Mouse (Mus musculus): Measurements from ENCODE around the gene Tmem8b. TPM values are rescaled to one million over a fixed set of nuclear protein-coding genes. Genes with fewer than 3 reads are reported as not detected.
A peak's percentile ranks its signal among the peaks of the same experiment; 100 is the strongest.

The Tmem8b gene
- polyA plus RNA-seq, 1 experiment from 2014 or later: 16.6 TPM

GRCm38 (mm10) chr4:43636751-43637150 lies 32.0 kb upstream of the Tmem8b start:
- Histone ChIP-seq H3K9me3 (no peaks in the 10 kb centered on the region), H3K36me3 (peaks cover 6% of the 10 kb centered on the region; the same call in 1 of the 2 replicates), H3K4me3 (no peak overlapping the region), H3K4me1 (replicated peaks) (peaks cover 44% of the 10 kb centered on the region), H3K27ac (no peak overlapping the region), H3K9ac (no peak overlapping the region), H3K4me2 (no peak overlapping the region), H3K27me3 (no peaks in the 10 kb centered on the region)
- 82% methylated on average over 6 of the region's 6 CpGs for WGBS
- ATAC-seq (ENCODE audit: low FRiP score): no peak

GRCm38 (mm10) chr4:43640076-43640475 lies 28.7 kb upstream of the Tmem8b start:
- H3K9me3 ChIP-seq: no peaks in the 10 kb centered on the region
- 79% methylated on average over 9 of the region's 9 CpGs for WGBS

GRCm38 (mm10) chr4:43640491-43640890 lies 28.3 kb upstream of the Tmem8b start:
- peaks cover 8% of the 10 kb centered on the region for H3K4me1 ChIP-seq (replicated peaks)
- H3K9ac ChIP-seq: no peak overlapping the region
- H3K9me3 ChIP-seq: no peaks in the 10 kb centered on the region
- H3K27me3 ChIP-seq: no peaks in the 10 kb centered on the region
- H3K36me3 ChIP-seq: peaks cover 36% of the 10 kb centered on the region
- H3K4me3 ChIP-seq: no peak overlapping the region
- WGBS: 84% methylated on average over 6 of the region's 6 CpGs
- no peak overlapping the region for H3K27ac ChIP-seq
- ATAC-seq (ENCODE audit: low FRiP score): no peak
- H3K4me2 ChIP-seq: no peak overlapping the region

More at GRCm38 (mm10) chr4:43640076-43640475, 28.7 kb upstream of the Tmem8b start:
- Histone ChIP-seq H3K4me2 (no peak overlapping the region), H3K27ac (no peak overlapping the region), H3K4me3 (no peak overlapping the region), H3K27me3 (no peaks in the 10 kb centered on the region), H3K4me1 (replicated peaks) (peaks cover 12% of the 10 kb centered on the region), H3K9ac (no peak overlapping the region), H3K36me3 (peaks cover 34% of the 10 kb centered on the region)
- no peak for ATAC-seq (ENCODE audit: low FRiP score)

- 93% methylated on average over 3 of the region's 3 CpGs for WGBS
- H3K4me2 ChIP-seq: no peak overlapping the region
- H3K27me3 ChIP-seq: no peaks in the 10 kb centered on the region
- ATAC-seq (ENCODE audit: low FRiP score): no peak
- H3K9ac ChIP-seq: no peak overlapping the region
- peaks cover 68% of the 10 kb centered on the region for H3K36me3 ChIP-seq
- H3K4me1 ChIP-seq (replicated peaks): peaks cover 15% of the 10 kb centered on the region
- no peak overlapping the region for H3K4me3 ChIP-seq
- no peaks in the 10 kb centered on the region for H3K9me3 ChIP-seq
- H3K27ac ChIP-seq: no peak overlapping the region
Measured at GRCm38 (mm10) chr4:43649783-43650182, 19.0 kb upstream of the Tmem8b start.

- Histone ChIP-seq H3K27me3 (no peaks in the 10 kb centered on the region), H3K9ac (peak overlapping the region; percentile 20; the same call in 1 of the 2 replicates), H3K9me3 (no peaks in the 10 kb centered on the region), H3K4me2 (peak overlapping the region; percentile 51), H3K4me1 (replicated peaks) (peaks cover 31% of the 10 kb centered on the region), H3K4me3 (peak overlapping the region; percentile 33), H3K27ac (peak overlapping the region; percentile 56), H3K36me3 (peaks cover 44% of the 10 kb centered on the region)
- ATAC-seq (ENCODE audit: low FRiP score): no peak
- 89% methylated on average over 4 of the region's 4 CpGs for WGBS
Measured at GRCm38 (mm10) chr4:43652726-43653125, 16.0 kb upstream of the Tmem8b start.

- 12% methylated on average over 24 of the region's 24 CpGs for WGBS
- H3K4me2 ChIP-seq: peak within 1 kb of the TSS; percentile 51
- no peak for ATAC-seq (ENCODE audit: low FRiP score)
- peaks cover 31% of the 10 kb centered on the region for H3K4me1 ChIP-seq (replicated peaks)
- H3K27me3 ChIP-seq: peaks cover 1% of the 10 kb centered on the region; the same call in 1 of the 2 replicates
- H3K36me3 ChIP-seq: peaks cover 37% of the 10 kb centered on the region
- H3K27ac ChIP-seq: peak within 1 kb of the TSS; percentile 56
- H3K4me3 ChIP-seq: peak within 1 kb of the TSS; percentile 33
- H3K9me3 ChIP-seq: no peaks in the 10 kb centered on the region
- H3K9ac ChIP-seq: peak within 1 kb of the TSS; percentile 20; the same call in 1 of the 2 replicates
Measured at GRCm38 (mm10) chr4:43653161-43654015, 15.4 kb upstream of the Tmem8b start, which contains the start of gene Spag8. Gene Spag8 (minus strand): TSS chr4:43653594.

DNA sequence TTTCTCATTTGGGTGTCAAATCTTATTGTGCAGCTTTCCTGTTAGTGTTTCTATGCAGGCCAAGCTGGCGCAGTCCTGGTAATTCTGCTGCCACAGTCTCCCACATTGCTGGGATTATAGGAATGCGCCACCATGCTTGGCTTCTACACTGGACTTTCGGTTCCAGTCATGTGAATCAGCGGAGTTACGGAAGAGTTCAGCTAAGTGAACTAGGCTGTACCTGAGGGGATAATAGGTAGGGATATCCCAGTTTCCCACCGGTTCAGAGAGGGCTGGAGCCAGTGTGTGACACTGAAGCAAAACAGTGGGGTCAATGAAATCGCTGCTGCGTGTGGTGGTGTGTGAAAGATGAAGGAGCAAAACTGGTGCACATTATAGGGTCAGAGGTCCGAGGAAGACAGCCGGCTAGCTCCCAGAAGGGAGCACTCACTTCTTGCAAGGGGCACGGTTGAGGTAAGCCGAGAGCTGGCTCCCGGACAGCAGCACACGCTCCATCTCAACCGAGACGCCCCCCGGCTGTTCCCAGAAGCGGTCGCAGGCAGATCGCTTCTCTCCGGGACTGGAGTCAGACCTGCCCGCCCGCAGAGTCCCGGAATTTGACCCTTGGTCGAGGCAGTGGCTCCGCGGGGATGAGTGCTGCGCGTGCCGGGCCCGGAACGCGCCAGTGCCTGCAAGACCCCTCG lies 13.0 kb upstream of the Tmem8b start:
- WGBS: 6% methylated on average over 34 of the region's 34 CpGs
- peaks cover 18% of the 10 kb centered on the region for H3K36me3 ChIP-seq
- peak overlapping the region; percentile 94 for H3K27ac ChIP-seq
- H3K9me3 ChIP-seq: no peaks in the 10 kb centered on the region
- H3K9ac ChIP-seq: peak overlapping the region; percentile 89
- peak; percentile 0; the same call in 1 of the 2 replicates for ATAC-seq (ENCODE audit: low FRiP score)
- peak overlapping the region; percentile 65 for H3K4me2 ChIP-seq
- peak overlapping the region; percentile 80 for H3K4me3 ChIP-seq
- H3K4me1 ChIP-seq (replicated peaks): peaks cover 31% of the 10 kb centered on the region
- peaks cover 16% of the 10 kb centered on the region for H3K27me3 ChIP-seq

DNA sequence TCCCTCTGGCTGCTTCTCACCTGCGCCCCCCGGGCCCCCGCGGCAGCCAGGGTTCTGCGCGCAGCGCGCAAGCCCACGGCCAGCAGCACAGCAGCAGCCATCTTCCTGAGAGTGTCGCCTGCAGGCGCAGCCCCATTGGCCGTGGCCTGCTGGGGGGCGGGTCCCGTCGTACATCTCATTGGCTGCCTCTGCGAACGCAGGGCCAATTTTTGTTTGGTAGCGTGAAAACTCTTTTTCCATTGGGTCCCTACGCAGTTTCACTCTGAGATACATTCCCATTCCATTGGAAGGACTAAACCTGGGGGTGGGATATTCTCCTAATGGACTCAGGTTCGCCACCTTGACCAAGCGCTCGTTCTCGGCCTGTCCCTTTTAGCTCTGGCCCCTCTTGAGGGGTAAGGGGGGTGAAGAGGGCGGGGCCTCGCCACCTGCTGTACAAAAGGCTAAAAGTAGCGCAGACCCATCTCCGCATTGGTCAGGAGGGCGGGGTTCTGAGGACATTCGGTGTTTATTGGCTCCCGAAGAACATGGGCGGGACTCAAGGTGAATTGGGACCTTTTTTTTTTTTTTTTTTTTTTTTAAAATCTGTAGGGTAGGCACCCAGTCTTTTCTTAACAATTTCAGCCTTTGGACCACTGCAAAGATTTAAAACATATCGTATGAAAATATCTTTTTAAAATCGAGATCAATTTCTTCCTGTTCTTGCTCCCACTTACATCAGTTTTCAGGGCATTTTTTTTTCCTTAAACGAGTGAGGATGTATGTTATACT lies 12.2 kb upstream of the Tmem8b start, which contains the start of gene Hint2:
Hint2 (minus strand) TSS at position 128 of the 771 bp plus-strand sequence.
- H3K4me3 ChIP-seq: peak within 1 kb of the TSS; percentile 80
- H3K27me3 ChIP-seq: peaks cover 23% of the 10 kb centered on the region
- no peaks in the 10 kb centered on the region for H3K9me3 ChIP-seq
- peaks cover 10% of the 10 kb centered on the region for H3K36me3 ChIP-seq
- WGBS: 1% methylated on average over 34 of the region's 34 CpGs
- peaks cover 31% of the 10 kb centered on the region for H3K4me1 ChIP-seq (replicated peaks)
- peak within 1 kb of the TSS; percentile 89 for H3K9ac ChIP-seq
- peak within 1 kb of the TSS; percentile 94 for H3K27ac ChIP-seq
- peak; percentile 98 for ATAC-seq (ENCODE audit: low FRiP score)
- H3K4me2 ChIP-seq: peak within 1 kb of the TSS; percentile 65

DNA sequence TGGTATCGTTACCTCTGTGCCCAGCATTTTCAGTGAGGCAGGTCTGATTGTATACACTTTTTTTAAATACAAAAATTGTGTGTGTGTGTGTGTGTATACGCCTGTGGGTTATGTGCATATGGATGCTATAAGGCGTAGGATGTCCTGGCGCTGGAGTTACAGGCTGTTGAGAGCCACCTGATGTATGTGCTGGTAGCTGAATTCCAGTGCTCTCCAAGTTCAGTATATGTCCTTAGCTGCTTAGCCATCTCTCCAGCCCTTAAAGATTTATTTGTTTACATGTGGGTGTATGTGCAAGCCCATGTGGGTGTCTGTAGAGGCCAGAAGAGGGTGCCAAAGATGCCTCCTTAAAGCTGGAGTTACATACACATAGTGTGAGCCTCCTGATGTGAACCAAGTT lies 11.6 kb upstream of the Tmem8b start:
- Histone ChIP-seq H3K27ac (peak overlapping the region; percentile 20; the same call in 1 of the 2 replicates), H3K4me2 (peak overlapping the region; percentile 45), H3K4me3 (peak overlapping the region; percentile 80), H3K4me1 (replicated peaks) (peaks cover 31% of the 10 kb centered on the region), H3K9me3 (no peaks in the 10 kb centered on the region), H3K27me3 (peaks cover 29% of the 10 kb centered on the region), H3K36me3 (peaks cover 4% of the 10 kb centered on the region), H3K9ac (no peak overlapping the region)
- 63% methylated on average over 4 of the region's 4 CpGs for WGBS
- ATAC-seq (ENCODE audit: low FRiP score): no peak

- H3K4me3 ChIP-seq: no peak overlapping the region
- 24% methylated on average over 4 of the region's 4 CpGs for WGBS
- no peak for ATAC-seq (ENCODE audit: low FRiP score)
- H3K27me3 ChIP-seq: peaks cover 54% of the 10 kb centered on the region
- H3K4me2 ChIP-seq: no peak overlapping the region
- H3K9me3 ChIP-seq: no peaks in the 10 kb centered on the region
- H3K27ac ChIP-seq: no peak overlapping the region
- peaks cover 24% of the 10 kb centered on the region for H3K4me1 ChIP-seq (replicated peaks)
- no peaks in the 10 kb centered on the region for H3K36me3 ChIP-seq
- no peak overlapping the region for H3K9ac ChIP-seq
Measured at GRCm38 (mm10) chr4:43666412-43666811, 2.4 kb upstream of the Tmem8b start.

- H3K9ac ChIP-seq: peak overlapping the region; percentile 97
- peaks cover 4% of the 10 kb centered on the region for H3K36me3 ChIP-seq
- H3K4me2 ChIP-seq: peak overlapping the region; percentile 65
- WGBS: 0% methylated on average over 25 of the region's 25 CpGs
- peaks cover 30% of the 10 kb centered on the region for H3K27me3 ChIP-seq
- H3K9me3 ChIP-seq: no peaks in the 10 kb centered on the region
- ATAC-seq (ENCODE audit: low FRiP score): peak; percentile 55
- peak overlapping the region; percentile 83 for H3K27ac ChIP-seq
- H3K4me1 ChIP-seq (replicated peaks): peaks cover 45% of the 10 kb centered on the region
- peak overlapping the region; percentile 85 for H3K4me3 ChIP-seq
Measured at GRCm38 (mm10) chr4:43669428-43669794, 640 bp downstream of the Tmem8b start.

Data from hindbrain, embryonic 13.5 days (tissue).